Mouse (Mus musculus): ENCODE measurements around the gene Fkbp2.

Fkbp2 gene

DNA sequence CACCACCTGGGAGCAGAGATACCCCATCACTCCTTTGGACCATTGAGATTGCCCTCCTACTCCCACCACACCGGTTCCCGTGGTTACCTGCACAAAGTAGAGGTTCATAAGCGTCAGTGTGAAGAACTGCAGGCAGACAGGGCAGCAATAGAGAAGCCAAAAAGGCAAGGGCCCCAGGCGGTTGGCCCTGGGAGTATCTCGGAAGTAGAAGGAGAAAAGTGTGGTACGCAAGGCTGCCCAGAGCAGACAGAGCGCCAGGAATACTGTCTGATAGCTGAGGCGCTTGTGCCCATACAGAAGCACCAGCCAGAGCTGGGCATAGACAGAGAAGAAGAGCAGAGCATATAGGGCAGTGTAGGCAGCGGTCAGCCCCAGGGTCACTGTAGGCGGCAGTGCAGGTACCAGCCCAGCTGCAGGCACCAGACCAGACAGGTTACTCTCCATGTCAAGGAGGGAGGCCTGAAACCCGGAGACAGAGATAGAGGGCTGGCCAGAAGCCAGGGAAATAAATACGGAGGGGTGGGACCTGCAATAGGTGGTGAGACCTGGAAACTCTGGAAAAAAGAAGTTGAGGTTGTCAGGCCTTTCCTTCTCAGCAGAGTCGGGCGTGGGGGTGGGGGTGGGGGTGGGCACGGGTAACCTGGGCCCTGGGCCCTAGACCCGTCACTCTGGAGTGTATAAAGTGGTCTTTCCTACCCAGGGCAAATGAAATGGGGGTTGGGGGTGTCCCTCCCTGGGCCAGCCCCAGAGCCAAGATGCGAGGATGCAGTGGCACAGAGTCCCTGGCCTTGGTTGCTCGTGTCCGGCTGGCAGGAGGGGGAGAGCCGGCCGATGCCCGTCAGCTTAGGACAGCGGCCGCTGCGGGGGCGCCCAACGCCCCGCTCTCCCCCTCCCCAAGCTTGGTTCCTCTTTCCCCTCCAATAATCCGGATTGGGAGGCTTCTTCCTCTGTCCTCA lies 39.6 kb downstream of the Fkbp2 start:
- DNase-seq (ENCODE audit: low read depth, low spot score): no peak

DNA sequence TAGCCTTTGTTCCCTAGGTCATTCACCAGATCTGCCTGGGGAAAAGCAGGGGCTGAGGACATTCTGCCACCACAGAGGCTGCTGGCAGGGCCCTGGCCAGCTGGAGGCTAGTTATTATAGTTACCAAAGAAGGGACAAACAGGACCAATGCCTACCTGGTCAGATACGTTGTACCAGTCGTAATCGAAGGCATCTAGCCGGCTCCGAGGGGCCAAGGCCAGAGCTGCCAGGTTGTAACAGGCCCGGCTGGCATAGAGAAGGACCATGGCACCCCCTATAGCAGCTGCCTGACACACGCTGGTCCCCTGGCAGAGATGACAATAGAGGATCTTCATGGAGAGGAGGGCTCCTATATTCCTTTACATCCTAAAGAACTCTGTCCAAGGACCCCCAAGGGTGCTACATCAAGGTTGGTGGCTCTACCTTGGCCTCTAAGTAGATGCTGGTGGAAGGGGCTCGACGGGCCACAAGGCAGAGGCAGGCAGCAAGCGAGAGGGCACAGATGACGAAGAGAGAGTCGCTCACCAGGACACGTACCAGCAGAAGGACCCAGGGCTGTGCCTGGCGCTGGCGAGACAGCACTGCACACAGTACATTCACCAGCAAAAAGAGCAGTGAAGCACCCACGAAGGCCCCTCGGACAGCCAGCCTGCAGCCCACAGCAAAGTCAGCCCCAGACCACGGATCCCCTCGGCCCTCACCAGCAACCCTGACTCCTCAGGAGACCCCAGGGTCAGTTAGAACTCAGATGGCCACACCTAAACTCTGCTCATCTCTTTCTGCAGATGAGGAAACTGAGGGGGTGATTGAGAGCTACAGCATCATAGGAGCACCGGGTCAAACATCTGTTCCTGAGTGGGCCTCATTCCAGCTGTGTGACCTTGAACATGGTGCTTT lies 40.9 kb downstream of the Fkbp2 start:
- no peak for DNase-seq (ENCODE audit: low read depth, low spot score)

DNA sequence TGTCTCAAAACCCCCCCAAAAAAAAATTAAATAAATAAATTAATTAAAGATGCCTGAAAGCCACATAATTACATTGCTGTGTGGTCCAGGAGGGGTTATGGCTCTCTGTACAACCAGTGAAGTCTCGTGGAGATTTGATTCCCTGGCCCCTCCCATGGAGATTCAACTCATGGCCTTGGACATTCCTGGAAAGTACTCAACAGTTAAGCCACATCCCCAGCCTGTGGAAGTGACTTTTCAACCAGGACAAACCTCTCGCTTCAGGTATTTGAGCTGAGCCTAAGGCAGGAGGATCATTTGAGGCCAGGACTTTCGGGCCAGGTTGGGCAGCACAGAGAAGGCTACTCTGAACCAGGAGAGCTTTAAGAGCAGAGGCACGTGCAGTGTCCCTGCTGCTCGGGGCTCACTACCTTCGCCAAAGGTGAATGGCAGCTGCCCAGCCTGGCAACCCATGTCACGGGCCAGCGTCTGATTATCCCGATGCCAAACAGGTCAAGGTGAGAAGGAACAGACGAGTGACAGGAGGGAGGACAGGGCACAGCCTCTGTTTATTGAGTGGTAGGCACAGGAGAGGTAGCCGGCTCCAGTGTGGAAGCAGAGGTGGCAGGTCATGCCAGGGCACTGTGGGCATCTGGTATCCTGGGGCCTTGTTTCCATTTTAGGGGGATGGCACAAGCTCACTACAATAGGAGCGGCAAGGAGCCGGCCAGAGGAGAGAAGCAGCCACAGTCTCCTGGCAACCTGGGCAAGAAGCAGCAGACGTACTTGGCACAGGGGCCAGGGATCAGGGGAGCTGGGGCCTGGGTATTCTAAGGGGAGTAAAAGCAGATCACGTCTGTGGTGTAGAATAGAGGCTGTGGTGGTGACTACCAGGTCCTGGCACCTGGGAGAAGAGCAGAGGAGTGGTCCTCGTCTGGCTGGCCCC lies 42.5 kb downstream of the Fkbp2 start:
- no peak for DNase-seq (ENCODE audit: low read depth, low spot score)

DNA sequence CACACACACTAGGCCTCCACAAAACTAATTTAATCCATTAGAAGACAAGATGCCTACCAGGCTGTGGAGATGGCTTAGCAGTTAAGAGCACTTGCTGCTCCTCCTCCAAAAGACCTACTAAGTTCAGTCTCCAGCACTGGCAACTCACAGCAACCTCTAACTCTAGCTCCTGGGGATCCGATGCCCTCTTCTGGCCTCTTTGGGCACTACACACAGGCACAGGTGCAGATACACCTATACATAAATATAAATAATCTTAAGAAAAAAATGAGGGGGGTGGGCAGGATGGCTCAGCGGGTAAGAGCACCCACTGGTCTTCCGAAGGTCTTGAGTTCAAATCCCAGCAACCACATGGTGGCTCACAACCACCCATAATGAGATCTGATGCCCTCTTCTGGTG lies 44.0 kb downstream of the Fkbp2 start:
- DNase-seq (ENCODE audit: low read depth, low spot score): no peak

DNA sequence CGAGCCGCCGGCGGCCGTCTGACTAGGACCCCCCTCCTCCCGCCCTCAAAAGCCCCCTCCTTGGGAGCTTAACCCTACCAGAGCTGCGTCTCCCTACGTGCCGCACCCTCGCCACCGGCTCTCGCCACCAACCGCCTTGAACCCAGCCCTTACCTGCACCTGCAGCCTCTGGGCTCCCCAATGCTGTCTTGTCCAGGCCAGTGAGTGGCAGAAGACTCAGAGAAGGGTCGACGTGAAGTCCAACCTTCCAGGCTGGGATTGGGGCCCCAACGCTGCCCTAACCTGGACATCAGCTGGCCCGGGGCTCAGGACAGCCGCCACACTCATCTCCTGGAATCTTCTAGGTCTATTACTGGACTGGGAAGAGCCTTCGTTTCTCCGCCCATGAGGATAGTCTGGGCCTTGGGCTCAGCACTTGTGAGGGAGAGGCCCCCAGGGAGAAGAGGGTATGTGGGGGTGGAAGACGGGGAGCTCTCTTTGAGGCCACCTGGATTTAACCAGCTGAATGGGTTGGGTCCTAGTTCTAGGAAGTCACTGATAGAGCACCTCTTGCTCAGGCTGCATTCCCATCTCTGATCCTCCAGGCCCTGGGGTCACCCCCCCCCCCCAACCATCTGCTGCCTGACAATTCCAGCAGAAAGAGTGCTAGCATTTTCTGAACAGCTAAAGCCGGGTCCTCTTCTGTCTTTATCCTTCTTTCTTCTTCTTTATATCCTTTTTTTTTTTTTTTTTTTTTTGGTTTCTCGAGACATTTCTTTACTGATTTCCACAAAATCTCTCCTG lies 45.9 kb downstream of the Fkbp2 start, which contains the start of gene Kcnk4:
TSS of gene Kcnk4 (minus strand) at position 321 of the 783 bp plus-strand sequence.
- no peak for DNase-seq (ENCODE audit: low read depth, low spot score)

DNA sequence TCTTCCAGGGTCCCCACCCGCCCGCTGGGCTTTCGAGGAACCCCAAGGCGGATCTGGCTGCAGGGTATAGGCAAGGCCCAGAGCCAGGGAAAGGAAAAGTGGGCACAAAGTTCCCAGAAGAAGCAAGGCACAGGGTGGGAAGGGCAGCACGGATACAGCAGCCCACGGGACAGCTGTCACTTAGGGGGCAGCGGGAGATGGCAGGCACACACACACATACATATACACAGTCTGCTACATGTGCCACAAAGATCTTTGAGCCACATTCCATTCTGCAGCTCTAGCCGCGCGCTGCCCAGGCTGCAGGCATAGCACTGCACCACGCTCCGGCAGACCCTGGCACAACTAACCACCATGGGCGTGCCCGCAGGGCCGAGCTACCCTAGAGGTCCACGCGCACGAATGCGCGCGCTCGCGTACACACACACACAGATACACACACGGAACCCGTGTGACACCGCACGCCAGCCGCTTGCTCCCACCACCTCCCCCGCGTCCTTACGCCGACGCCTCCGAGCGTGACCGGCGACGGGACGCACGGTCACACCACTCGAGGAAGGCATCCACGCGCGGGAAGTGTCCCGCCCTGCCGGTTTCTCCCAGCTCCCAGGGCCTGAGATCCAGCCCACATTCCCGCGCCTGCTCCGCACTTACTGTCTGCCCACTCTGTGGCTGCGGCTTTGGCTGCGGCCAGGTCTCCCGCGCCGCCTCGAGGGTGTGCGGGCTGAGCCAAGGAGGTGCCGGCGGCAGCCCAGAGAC lies 46.7 kb downstream of the Fkbp2 start:
- DNase-seq (ENCODE audit: low read depth, low spot score): no peak

DNA sequence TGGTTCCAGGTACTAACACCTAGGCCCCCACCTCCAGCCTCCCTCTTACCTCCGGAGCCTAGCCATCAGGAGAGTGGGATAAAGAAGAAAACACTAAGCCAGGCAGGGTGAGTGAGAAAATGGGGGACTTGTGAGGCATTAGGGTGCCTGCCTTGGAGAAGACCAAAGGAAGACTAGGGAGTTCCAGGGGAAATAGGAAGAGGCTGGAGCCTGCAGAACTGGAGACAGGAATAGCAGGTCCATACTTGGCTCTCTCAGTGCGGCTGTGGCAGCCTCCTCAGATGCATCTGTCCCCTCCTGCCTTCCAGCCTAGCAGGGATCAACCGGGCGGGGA lies 47.2 kb downstream of the Fkbp2 start:
- DNase-seq (ENCODE audit: low read depth, low spot score): no peak

DNA sequence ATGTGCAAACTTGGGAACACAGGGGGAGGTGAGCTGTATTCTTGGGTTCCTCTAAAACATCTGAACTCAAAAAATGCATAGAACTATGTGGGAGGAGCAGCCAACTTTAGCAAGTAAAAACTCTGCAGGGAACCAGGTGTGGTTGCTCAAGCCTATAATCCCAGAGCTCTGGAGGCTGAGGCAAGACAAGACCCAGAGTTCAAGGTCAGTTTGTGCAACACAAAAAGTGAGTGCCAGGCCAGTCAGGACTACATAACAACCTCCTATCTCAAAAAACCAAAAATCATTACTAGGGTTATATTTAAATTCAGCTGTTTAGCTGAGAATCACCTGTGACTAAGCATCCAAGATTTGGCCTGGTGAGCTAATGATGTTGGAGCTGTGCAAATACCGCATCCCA lies 48.3 kb downstream of the Fkbp2 start:
- no peak for DNase-seq (ENCODE audit: low read depth, low spot score)

DNA sequence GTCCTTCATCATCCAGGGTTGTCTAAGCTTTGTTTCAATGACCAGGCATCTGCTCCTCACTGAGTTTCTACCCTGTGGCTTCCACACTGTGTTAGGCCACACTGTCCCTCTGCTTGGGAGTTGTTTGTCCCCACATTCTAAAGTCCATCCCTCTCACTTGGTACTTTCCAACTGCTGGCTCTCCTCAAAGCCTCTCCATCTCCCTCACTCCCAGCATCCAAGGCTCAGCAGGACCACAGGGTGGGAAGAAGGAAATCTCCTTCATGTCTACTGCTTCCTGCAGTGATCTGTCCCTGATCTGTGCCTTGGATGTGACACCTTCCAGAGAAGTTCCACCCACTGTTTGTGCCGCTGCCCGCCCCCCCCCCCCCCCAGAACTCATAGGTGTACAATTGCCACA lies 49.3 kb downstream of the Fkbp2 start:
- no peak for DNase-seq (ENCODE audit: low read depth, low spot score)

DNA sequence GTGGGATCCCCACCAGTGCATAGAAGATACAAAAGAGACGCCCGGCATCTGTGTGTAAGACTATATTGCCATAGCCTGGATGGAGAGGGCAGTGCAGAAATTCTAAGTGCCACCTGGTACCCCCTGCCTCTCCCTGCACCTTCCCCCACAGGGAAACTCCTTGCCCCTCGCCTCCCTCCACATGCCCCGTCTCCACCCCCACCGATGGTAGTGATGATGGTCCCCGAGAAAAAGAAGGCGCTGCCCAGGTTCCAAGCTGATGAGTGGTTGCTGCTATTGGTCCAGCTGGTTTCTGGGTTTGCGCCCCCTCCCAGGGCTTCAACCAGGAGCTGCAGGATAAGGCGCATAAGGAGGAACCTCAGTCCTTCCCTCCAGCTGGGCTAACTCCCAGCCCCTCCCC lies 52.2 kb downstream of the Fkbp2 start:
- no peak for DNase-seq (ENCODE audit: low read depth, low spot score)

All from forelimb bud, embryonic 11.5 days (tissue).